Mouse (Mus musculus) testis, adult 2 months (tissue): ENCODE measurements at regions not wholly inside any gene's neighbourhood (a gene's known extent, or its start where the extent isn't known, plus 50 kb on each side); places are given as distances from the start of the nearest gene placed in this dataset.

Experiments used
- H3K27ac ChIP-seq: fragments of 200-500 bp; 2 replicates; pipeline ENCODE4 v1.5.1; 2012; ENCODE audit warnings: low read depth, low read length; ENCODE audit not compliant: control insufficient read depth, insufficient read depth
- H3K27me3 ChIP-seq: fragments of 200-500 bp; 2 replicates; pipeline ENCODE4 v1.6.1; 2012; ENCODE audit warnings: mild to moderate bottlenecking, low read length, moderate library complexity; ENCODE audit not compliant: control insufficient read depth, insufficient read depth
- H3K36me3 ChIP-seq: fragments of 200-500 bp; 2 replicates; pipeline ENCODE4 v1.6.1; 2012; ENCODE audit warnings: mild to moderate bottlenecking, low read length; ENCODE audit not compliant: control insufficient read depth, insufficient read depth
- H3K4me1 ChIP-seq: fragments of 200-500 bp; 2 replicates; pipeline ENCODE4 v1.6.1; 2012; ENCODE audit warnings: low read length; ENCODE audit not compliant: control insufficient read depth, insufficient read depth
- H3K4me3 ChIP-seq: fragments of 200-500 bp; 2 replicates; pipeline ENCODE4 v1.5.1; 2012; ENCODE audit warnings: low read depth, mild to moderate bottlenecking, low read length, moderate library complexity, mixed read lengths; ENCODE audit not compliant: control insufficient read depth
- CTCF ChIP-seq: fragments of 200-500 bp; IDR thresholded peaks from 2 replicates; pipeline ENCODE4 v1.5.1; 2012; ENCODE audit warnings: low read depth, mild to moderate bottlenecking, inconsistent platforms, low read length, moderate library complexity; ENCODE audit not compliant: control insufficient read depth, insufficient read depth, insufficient replicate concordance
- POLR2A ChIP-seq: fragments of 200-500 bp; IDR thresholded peaks from 2 replicates; pipeline ENCODE4 v1.6.1; 2012; ENCODE audit warnings: low read depth, mild to moderate bottlenecking, inconsistent platforms, low read length, moderate library complexity; ENCODE audit not compliant: control insufficient read depth

GRCm38 (mm10) chr13:42390389-42390788 lies 89.1 kb downstream of the Edn1 start:
- H3K36me3 ChIP-seq: no peaks in the 10 kb centered on the region
- H3K27ac ChIP-seq: no peak overlapping the region
- H3K4me1 ChIP-seq: no peaks in the 10 kb centered on the region
- H3K4me3 ChIP-seq: no peak overlapping the region
- TF ChIP-seq POLR2A (no peak), CTCF (no peak)
- H3K27me3 ChIP-seq: no peaks in the 10 kb centered on the region

GRCm38 (mm10) chr13:42391330-42392005 lies 90.2 kb downstream of the Edn1 start:
- TF ChIP-seq CTCF: no peak
- TF ChIP-seq POLR2A: no peak
- Histone ChIP-seq H3K27ac (no peak overlapping the region), H3K27me3 (no peaks in the 10 kb centered on the region), H3K36me3 (no peaks in the 10 kb centered on the region), H3K4me1 (no peaks in the 10 kb centered on the region), H3K4me3 (no peak overlapping the region)

GRCm38 (mm10) chr13:42392701-42393100 lies 91.4 kb downstream of the Edn1 start:
- TF ChIP-seq POLR2A (no peak), CTCF (no peak)
- no peak overlapping the region for H3K4me3 ChIP-seq
- H3K4me1 ChIP-seq: no peaks in the 10 kb centered on the region
- no peaks in the 10 kb centered on the region for H3K36me3 ChIP-seq
- H3K27ac ChIP-seq: no peak overlapping the region
- no peaks in the 10 kb centered on the region for H3K27me3 ChIP-seq

GRCm38 (mm10) chr13:42394572-42394971 lies 93.3 kb downstream of the Edn1 start:
- Histone ChIP-seq H3K27ac (no peak overlapping the region), H3K36me3 (no peaks in the 10 kb centered on the region), H3K4me3 (no peak overlapping the region), H3K4me1 (no peaks in the 10 kb centered on the region), H3K27me3 (no peaks in the 10 kb centered on the region)
- no peak for TF ChIP-seq CTCF
- no peak for TF ChIP-seq POLR2A

- Histone ChIP-seq H3K36me3 (no peaks in the 10 kb centered on the region), H3K4me3 (no peak overlapping the region), H3K27me3 (no peaks in the 10 kb centered on the region), H3K27ac (no peak overlapping the region), H3K4me1 (no peaks in the 10 kb centered on the region)
- TF ChIP-seq CTCF (no peak), POLR2A (no peak)
Observed at GRCm38 (mm10) chr13:42401513-42401912, 100.2 kb downstream of the Edn1 start.

GRCm38 (mm10) chr13:42403231-42404020 lies 102.2 kb downstream of the Edn1 start:
- TF ChIP-seq POLR2A: no peak
- no peak for TF ChIP-seq CTCF
- Histone ChIP-seq H3K36me3 (no peaks in the 10 kb centered on the region), H3K27ac (no peak overlapping the region), H3K4me1 (no peaks in the 10 kb centered on the region), H3K27me3 (no peaks in the 10 kb centered on the region), H3K4me3 (no peak overlapping the region)

GRCm38 (mm10) chr13:42412652-42413282 lies 111.5 kb downstream of the Edn1 start:
- Histone ChIP-seq H3K36me3 (no peaks in the 10 kb centered on the region), H3K27ac (no peak overlapping the region), H3K4me3 (no peak overlapping the region), H3K4me1 (no peaks in the 10 kb centered on the region), H3K27me3 (no peaks in the 10 kb centered on the region)
- TF ChIP-seq POLR2A (no peak), CTCF (no peak)
